Mouse (Mus musculus) forebrain, postnatal 0 days (tissue): ENCODE results near the gene Sgca. TPM values are rescaled to one million over a fixed set of nuclear protein-coding genes. Genes with fewer than 3 reads are reported as not detected.

ENCODE experiments used
- ATAC-seq: fragments of 200-750 bp; cut with Nextera tagmentation; 2 replicates; pipeline ENCODE4 v1.8.0; 2017; ENCODE audit warnings: mild to moderate bottlenecking, moderate library complexity
- DNase-seq: peaks from one replicate; pipeline ENCODE4 v3.0.0-alpha.2; 2015
- H3K27ac ChIP-seq: fragments of 300-500 bp; sonication (generic); 2 replicates; pipeline ENCODE4 v1.5.1; 2014; ENCODE audit warnings: low read depth, mild to moderate bottlenecking, antibody characterized with exemption, low read length, moderate library complexity, mixed read lengths
- H3K27me3 ChIP-seq: fragments of 300-500 bp; sonication (generic); 2 replicates; pipeline ENCODE4 v1.6.1; 2014; ENCODE audit warnings: mild to moderate bottlenecking, low read length, mixed read lengths; ENCODE audit not compliant: insufficient read depth
- H3K36me3 ChIP-seq: fragments of 300-500 bp; sonication (generic); 2 replicates; pipeline ENCODE4 v1.6.1; 2014; ENCODE audit warnings: mild to moderate bottlenecking, moderate library complexity; ENCODE audit not compliant: insufficient read depth
- H3K4me1 ChIP-seq: fragments of 300-500 bp; sonication (generic); 2 replicates; pipeline ENCODE4 v1.6.1; 2014; ENCODE audit warnings: antibody characterized with exemption; ENCODE audit not compliant: insufficient read depth
- H3K4me2 ChIP-seq: fragments of 300-500 bp; sonication (generic); 2 replicates; pipeline ENCODE4 v1.6.1; 2014; ENCODE audit warnings: low read depth, mild to moderate bottlenecking, moderate library complexity
- H3K4me3 ChIP-seq: fragments of 300-500 bp; sonication (generic); 2 replicates; pipeline ENCODE4 v1.5.1; 2014; ENCODE audit warnings: low read depth, low read length, mixed read lengths
- H3K9ac ChIP-seq: fragments of 300-500 bp; sonication (generic); 2 replicates; pipeline ENCODE4 v1.6.1; 2014; ENCODE audit warnings: mild to moderate bottlenecking
- H3K9me3 ChIP-seq: fragments of 300-500 bp; sonication (generic); 2 replicates; pipeline ENCODE4 v1.6.1; 2016; ENCODE audit warnings: low read length
- CTCF ChIP-seq: sonication (generic); IDR thresholded peaks from 2 replicates; pipeline ENCODE4 v1.5.1; 2016; ENCODE audit warnings: antibody characterized with exemption, control low read depth, low read depth
- WGBS: fragments of 180-500 bp; shearing (Covaris S2); extraction: QIAGEN DNeasy Blood & Tissue Kit; methylation state at CpG from one replicate; pipeline ENCODE4 v1.1.7; 2014; 5-methylcytosine and 5-hydroxymethylcytosine counted together
- polyA plus RNA-seq: library from polyadenylated mRNA; unstranded; fragments of >200 nt; fragmentation: Nextera tagmentation; extraction: Ambion mirVana; gene quantifications from 2 replicates; pipeline ENCODE4 v1.2.1, GENCODE M21; 2015
- total RNA-seq: library from RNA; depleted of rRNA; stranded (reverse); fragments of >200 nt; gene quantifications from 2 replicates; pipeline ENCODE4 v1.2.3, GENCODE M21; 2014

Sgca gene
- total and polyA plus RNA-seq, 2 experiments from 2014 or later, result 0.13 TPM; not detected in 1

DNA sequence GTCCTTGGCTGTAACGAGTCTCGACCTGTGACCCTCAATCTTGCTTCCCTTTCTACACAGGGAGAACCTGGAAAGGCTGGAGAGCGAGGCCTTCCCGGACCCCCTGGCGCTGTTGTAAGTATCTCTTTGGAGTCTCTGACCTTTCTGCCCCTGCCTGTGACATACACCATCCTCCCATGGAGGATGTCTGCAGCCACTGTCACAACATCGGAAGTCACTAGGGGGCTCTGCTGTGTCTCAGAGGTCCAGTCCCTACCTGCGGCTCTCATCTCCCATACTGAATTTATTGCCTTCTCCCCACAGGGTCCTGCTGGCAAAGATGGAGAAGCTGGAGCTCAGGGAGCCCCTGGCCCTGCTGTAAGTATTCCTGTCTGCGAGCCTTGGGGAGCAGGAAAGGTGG is 31.8 kb downstream of the Sgca start:
- Histone ChIP-seq H3K27me3 (no peaks in the 10 kb centered on the region), H3K9ac (no peak overlapping the region), H3K4me3 (no peak overlapping the region), H3K4me1 (no peaks in the 10 kb centered on the region), H3K27ac (no peak overlapping the region), H3K4me2 (no peak overlapping the region), H3K36me3 (no peaks in the 10 kb centered on the region), H3K9me3 (no peaks in the 10 kb centered on the region)
- TF ChIP-seq CTCF, result no peak
- DNase-seq, result no peak
- WGBS, result 27% methylated on average over 8 of the region's 8 CpGs
- ATAC-seq, result no peak

DNA sequence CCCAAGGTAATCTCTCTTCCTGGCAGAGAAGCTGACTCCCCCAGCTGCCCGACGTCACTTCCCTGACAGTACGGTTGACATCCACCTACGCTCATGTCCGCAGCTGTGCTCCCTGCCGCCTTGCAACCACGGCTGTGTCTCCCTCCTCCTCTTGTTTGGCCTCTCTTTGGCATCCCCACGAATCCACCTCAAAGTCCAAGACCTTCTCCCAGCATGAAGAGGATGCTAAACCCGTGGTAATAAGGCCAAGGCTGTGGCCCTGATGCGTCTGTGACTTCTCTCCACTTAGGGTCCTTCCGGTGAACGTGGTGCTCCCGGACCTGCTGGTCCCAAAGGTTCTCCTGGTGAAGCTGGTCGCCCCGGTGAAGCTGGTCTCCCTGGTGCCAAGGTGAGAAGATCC is 33.1 kb downstream of the Sgca start:
- H3K27ac ChIP-seq, result no peak overlapping the region
- no peak for DNase-seq
- H3K9ac ChIP-seq, result no peak overlapping the region
- H3K4me1 ChIP-seq, result no peaks in the 10 kb centered on the region
- no peak for TF ChIP-seq CTCF
- 77% methylated on average over 15 of the region's 15 CpGs for WGBS
- H3K27me3 ChIP-seq, result peaks cover 10% of the 10 kb centered on the region; the same call in 1 of the 2 replicates
- no peak overlapping the region for H3K4me2 ChIP-seq
- ATAC-seq, result no peak
- no peak overlapping the region for H3K4me3 ChIP-seq
- no peaks in the 10 kb centered on the region for H3K9me3 ChIP-seq
- H3K36me3 ChIP-seq, result no peaks in the 10 kb centered on the region

GRCm38 (mm10) chr11:94942282-94943023 is 33.7 kb downstream of the Sgca start:
- peaks cover 15% of the 10 kb centered on the region; the same call in 1 of the 2 replicates for H3K27me3 ChIP-seq
- H3K9me3 ChIP-seq, result no peaks in the 10 kb centered on the region
- H3K9ac ChIP-seq, result no peak overlapping the region
- no peaks in the 10 kb centered on the region for H3K4me1 ChIP-seq
- H3K4me3 ChIP-seq, result no peak overlapping the region
- no peak overlapping the region for H3K27ac ChIP-seq
- WGBS, result 54% methylated on average over 13 of the region's 13 CpGs
- no peaks in the 10 kb centered on the region for H3K36me3 ChIP-seq
- no peak for ATAC-seq
- no peak overlapping the region for H3K4me2 ChIP-seq
- TF ChIP-seq CTCF, result peak; percentile 42; the same call in 1 of the 2 replicates
- no peak for DNase-seq

DNA sequence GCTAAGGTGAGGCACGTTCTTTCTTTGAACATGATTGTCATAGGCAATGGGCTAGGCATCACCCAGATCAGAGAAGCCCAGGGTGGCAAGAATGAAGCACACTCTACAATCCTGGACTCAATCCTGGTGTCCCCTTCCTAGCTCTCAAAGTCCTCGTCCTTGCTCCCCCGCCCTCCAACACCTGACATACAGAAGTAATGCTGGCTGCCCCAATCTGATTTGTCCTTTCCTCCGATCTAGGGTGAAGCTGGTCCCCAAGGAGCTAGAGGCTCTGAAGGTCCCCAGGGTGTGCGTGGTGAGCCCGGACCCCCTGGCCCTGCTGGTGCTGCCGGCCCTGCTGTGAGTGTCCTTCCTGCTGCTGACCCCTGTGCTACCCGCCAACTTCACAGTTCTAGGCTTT is 34.4 kb downstream of the Sgca start:
- Histone ChIP-seq H3K4me1 (no peaks in the 10 kb centered on the region), H3K36me3 (no peaks in the 10 kb centered on the region), H3K4me2 (no peak overlapping the region), H3K4me3 (no peak overlapping the region), H3K27ac (no peak overlapping the region), H3K27me3 (peaks cover 16% of the 10 kb centered on the region; the same call in 1 of the 2 replicates), H3K9ac (no peak overlapping the region), H3K9me3 (no peaks in the 10 kb centered on the region)
- no peak for TF ChIP-seq CTCF
- ATAC-seq (no peak), DNase-seq (no peak)
- WGBS, result 82% methylated on average over 8 of the region's 8 CpGs

DNA sequence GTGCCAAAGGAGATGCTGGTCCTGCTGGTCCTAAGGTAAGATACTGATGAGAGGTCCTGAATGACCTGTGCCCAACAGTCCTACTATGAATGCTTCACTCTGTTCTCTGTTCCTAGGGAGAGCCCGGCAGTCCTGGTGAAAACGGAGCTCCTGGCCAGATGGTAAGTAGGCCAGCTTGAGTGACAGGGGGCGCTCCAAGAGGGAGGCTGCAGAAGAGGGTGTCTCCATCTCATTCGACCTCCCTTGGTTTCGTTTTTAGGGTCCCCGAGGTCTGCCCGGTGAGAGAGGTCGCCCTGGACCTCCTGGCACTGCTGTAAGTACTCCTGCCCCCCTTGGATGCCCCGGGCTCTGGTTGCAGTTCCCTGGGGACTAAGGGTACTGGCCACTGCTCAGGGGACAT is 35.0 kb downstream of the Sgca start:
- Histone ChIP-seq H3K27me3 (peaks cover 22% of the 10 kb centered on the region; the same call in 1 of the 2 replicates), H3K9me3 (no peaks in the 10 kb centered on the region), H3K9ac (no peak overlapping the region), H3K36me3 (no peaks in the 10 kb centered on the region), H3K4me3 (no peak overlapping the region), H3K4me2 (no peak overlapping the region), H3K4me1 (no peaks in the 10 kb centered on the region), H3K27ac (no peak overlapping the region)
- no peak for TF ChIP-seq CTCF
- WGBS, result 50% methylated on average over 9 of the region's 9 CpGs
- DNase-seq (no peak), ATAC-seq (no peak)

GRCm38 (mm10) chr11:94939280-94939679 is 36.8 kb downstream of the Sgca start:
- peaks cover 29% of the 10 kb centered on the region for H3K27me3 ChIP-seq
- TF ChIP-seq CTCF, result peak; percentile 89
- H3K4me2 ChIP-seq, result no peak overlapping the region
- no peaks in the 10 kb centered on the region for H3K36me3 ChIP-seq
- H3K9me3 ChIP-seq, result no peaks in the 10 kb centered on the region
- H3K9ac ChIP-seq, result no peak overlapping the region
- no peaks in the 10 kb centered on the region for H3K4me1 ChIP-seq
- H3K27ac ChIP-seq, result no peak overlapping the region
- ATAC-seq (no peak; the same call in 1 of the 2 replicates), DNase-seq (peak; percentile 78)
- H3K4me3 ChIP-seq, result no peak overlapping the region
- 16% methylated on average over 4 of the region's 4 CpGs for WGBS

GRCm38 (mm10) chr11:94938296-94938695 is 37.8 kb downstream of the Sgca start:
- 27% methylated on average over 9 of the region's 9 CpGs for WGBS
- no peak for ATAC-seq
- peaks cover 32% of the 10 kb centered on the region for H3K27me3 ChIP-seq
- no peaks in the 10 kb centered on the region for H3K9me3 ChIP-seq
- H3K36me3 ChIP-seq, result no peaks in the 10 kb centered on the region
- H3K4me3 ChIP-seq, result no peak overlapping the region
- no peaks in the 10 kb centered on the region for H3K4me1 ChIP-seq
- H3K27ac ChIP-seq, result no peak overlapping the region
- H3K4me2 ChIP-seq, result no peak overlapping the region
- H3K9ac ChIP-seq, result no peak overlapping the region
- DNase-seq, result no peak
- TF ChIP-seq CTCF, result no peak
